Mouse (Mus musculus) kidney, postnatal 36 days (tissue): ENCODE measurements around the gene Rab20.

ENCODE experiments used
- DNase-seq, 2 experiments: peaks; one replicate each; pipeline ENCODE4 v3.0.0; 2021 to 2022; ENCODE audit warnings: mixed read lengths in 2 of 2

Rab20 gene

DNA sequence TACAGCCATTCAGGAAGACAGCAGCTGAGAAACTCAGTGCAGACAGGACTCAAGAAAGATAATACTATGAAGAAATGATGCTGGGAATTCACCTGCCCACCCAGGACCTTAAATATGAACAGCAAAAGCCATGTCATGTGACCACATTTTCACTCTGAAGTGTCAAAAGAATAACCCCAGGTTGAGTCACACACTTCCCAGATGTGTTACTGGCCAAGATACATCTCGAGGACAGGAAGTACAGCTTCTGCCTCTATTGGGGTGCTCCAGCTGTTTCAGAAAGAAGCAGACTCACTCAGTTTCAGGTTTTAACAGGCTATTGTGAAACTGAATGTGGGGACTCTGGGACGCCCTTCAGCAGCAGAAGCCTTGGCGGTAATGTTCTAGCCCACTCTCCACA lies 26.0 kb downstream of the Rab20 start:
- DNase-seq: no peak

DNA sequence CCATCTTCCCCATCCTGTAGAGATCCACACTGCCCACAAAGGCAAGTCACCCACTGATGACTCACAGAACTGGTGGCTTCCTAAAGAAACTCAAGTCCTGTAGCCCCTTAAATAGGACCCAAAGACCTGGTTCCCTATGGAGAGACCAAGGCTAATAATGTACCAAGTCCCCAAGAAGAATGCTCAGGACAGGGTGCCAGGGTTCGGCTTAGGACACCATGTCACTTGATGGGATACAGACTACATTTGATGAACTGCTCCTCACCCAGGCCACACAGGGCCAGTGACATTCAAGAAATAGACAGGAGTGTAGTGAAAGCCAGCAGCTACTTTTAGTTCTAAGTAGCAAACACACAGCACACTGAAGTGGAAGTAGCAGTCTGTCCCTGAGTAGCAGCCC lies 26.4 kb downstream of the Rab20 start:
- no peak for DNase-seq

DNA sequence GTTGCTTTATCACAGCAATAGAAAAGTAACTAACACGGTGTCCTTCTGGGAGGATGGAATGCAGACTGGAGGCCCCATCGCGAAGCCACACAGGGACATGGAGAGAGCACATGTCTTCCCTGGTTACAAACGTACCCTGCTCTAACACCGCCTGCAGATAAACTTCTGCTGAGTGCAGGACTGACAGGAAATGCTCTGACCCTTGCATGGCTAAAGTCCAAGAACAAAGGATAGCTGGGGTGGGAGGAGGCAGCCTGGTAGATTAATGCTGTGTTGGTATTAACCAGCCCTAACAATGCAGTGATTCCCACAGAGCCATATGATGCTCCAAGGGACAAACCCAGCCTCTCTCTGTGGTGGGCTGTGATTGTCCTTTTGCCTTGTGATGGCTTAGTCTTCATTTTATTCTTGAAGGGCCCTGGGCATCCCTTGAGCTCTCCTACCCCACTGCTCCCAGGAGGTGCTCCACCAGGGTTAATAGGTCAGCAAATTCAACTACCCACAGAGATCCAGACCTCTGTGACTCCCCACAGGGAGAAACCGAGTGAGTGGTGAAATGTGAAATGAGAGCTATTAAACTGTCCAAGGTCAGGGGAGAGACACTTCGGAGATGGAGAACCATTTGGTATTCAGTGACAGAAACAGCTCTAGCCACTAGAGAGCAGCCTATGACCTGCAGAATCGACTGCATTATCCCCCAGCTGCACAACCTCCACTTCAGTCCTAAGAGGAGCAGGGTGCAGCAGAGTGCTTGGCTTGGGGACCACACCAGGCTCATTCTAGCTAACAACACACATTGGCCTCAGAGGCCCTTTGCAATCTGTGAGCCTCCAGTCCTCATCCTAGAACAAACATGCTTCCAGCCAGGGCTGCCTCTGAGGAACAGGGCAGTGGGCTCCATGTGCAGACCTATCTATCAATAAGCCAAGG lies 28.1 kb downstream of the Rab20 start:
- peak; percentile 70 to 74 for DNase-seq

DNA sequence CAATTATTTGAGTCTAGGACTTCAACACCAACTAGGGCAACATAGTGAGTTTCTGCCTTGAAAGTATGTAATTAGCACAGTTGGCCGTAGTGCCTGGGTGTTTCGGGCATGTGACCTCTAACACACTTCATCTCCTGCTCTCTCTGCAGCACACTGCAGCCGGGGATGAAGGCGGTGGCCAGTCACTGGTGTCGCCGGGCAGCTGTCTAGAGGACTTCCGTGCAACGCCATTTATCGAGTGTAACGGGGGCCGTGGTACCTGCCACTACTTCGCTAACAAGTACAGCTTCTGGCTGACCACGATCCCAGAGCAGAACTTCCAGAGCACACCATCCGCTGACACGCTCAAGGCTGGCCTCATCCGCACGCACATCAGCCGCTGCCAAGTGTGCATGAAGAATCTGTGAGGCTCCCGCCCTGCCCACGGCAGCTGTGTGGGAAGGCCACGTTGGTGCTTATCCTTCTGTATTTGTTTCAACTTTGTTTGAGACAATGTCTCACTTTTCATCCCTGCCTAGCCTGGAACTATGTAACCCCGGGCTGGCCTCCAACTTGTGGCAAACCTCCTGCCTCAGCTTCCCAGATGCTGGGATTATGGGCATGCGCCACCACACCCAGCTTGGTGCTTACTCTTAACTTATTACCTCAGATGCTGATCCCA lies 30.5 kb downstream of the Rab20 start:
- no peak for DNase-seq

DNA sequence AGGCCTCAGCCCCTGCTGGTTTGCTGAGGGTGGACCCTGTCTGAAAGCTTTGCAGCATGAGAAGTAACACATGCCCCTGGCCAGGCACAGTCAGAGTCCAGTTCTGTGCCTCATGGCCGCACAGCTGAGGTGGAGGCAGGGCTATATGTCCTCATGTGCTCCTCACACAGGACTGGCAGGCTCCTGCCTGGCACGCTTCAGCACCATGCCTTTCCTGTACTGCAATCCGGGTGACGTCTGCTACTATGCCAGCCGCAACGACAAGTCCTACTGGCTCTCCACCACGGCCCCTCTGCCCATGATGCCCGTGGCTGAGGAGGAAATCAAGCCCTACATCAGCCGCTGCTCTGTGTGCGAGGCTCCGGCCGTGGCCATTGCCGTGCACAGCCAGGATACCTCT lies 32.7 kb downstream of the Rab20 start:
- DNase-seq: no peak

DNA sequence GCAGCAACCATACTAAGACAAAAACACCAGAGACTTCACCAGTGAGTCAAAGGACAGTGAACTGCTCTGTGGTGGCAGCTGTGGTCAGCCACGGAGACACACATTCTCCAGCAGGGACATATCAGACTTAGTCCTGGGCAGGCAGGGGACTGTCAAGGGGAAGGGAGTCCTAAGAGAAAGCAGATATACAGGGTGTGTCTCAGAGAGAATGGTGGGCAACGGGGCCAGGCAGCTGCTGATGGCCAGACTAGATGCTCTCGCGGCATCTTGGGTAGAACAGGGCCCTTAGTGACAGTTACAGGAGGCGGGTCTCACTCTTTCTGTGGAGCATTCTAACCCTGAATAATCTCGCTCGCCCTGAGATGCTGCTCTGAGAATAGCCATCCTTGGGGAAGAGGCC lies 34.3 kb downstream of the Rab20 start:
- DNase-seq: no peak

DNA sequence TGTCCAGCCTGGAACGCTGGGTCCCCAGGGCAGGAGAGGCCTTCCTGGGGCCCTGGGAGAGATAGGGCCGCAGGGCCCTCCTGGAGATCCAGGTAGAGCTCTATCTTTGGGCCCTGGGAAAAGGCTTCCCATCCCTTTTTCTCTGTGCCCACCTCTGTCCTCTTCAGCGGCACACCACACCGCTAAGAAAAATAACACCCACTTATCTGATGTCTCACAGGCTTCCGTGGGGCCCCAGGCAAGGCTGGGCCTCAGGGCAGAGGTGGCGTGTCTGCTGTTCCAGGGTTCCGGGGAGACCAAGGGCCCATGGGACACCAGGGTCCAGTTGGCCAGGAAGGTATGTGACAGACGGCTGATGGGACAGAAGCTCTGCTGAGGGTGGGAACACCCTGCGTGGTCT lies 34.9 kb downstream of the Rab20 start:
- no peak for DNase-seq

DNA sequence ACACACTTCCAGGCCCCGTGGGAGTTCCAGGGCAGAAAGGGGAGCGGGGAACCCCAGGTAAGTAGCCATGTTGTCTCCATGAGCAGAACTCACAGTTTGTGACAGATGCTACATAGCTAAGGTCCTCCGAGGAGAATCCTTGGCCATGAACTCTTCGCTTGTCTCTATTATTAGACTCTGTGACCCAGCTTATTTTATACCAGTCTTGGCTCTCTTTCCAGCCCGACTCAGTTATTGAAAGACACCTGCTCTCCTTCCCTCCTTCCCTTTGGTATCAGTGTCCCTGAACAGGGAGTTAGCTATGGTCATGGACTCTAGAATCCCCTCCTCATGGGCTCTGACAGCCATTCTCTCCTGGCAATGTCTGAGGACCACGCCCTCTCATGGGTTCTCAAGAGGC lies 37.2 kb downstream of the Rab20 start:
- no peak for DNase-seq

DNA sequence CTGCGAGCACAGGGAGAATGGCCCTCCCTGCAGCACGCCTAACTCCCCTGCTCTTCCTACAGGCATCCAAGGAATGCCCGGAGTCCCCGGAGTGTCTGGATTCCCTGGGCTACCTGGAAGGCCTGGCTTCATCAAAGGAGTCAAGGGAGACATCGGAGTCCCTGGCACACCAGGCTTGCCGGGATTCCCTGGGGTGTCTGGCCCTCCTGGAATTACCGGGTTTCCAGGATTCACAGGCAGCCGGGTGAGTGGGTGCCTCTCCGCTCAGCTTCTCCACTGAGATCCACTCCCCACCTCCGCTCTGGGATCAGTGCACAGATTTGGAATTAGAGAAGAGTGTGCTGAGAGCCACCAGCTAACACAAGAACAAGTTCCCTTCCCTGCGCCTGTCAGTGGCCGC lies 40.6 kb downstream of the Rab20 start:
- DNase-seq: no peak

DNA sequence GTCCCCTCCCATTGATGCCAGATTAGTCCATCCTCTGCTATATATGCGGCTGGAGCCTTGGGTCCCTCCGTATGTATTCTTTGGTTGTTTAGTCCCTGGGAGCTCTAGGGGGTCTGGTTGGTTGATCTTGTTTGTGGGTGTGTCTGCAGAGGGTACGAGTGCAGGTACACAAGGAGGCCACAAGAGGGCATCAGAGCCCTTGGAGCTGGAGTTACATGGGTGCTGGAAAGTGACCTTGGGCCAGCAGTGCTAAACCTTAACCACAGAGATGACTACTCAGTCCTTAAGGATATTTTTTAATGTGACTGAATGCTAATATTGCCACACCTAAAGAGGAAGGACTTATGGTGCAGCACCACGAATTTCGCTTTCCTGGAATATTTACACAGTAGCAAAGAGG lies 47.8 kb downstream of the Rab20 start:
- peak; percentile 38 to 59 for DNase-seq

DNA sequence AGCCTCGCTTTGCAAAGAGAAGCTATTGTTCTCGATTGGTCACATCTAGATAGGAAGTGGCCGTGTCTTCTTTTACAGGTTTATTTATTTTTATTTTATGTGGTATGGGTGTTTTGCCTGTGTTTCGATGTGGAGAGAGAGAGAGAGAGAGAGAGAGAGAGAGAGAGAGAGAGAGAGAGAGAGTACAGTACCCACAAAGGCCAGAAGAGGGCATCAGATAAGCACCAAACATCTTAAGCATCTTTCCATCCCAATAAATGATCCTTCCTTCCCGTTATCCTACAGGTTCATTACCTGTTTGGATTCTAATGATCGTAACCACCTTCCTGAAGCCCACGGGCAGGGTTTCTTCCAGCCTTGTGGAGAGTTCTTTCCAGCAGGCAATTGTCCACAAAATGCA lies 55.4 kb downstream of the Rab20 start:
- peak in 1 of 2 experiments; percentile 33 for DNase-seq

DNA sequence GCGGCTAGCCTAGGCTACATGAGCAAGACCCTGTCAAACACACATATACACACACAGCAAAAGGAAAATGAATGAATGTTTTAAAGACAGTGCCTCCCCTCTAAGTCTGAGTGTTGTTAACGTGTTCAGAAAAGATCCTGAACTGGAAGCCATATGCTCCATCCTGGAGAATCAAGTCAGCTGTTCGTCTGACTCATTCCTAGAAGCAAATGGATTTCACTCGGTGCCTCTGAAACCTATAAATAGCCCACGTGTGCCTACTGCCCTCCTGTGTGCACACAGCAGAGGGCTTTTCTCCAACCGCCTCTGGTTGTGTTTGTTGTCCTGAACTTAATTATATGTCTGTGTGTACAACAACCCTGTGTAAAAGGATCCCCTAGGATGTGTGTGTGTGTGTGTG lies 56.5 kb downstream of the Rab20 start:
- no peak for DNase-seq

DNA sequence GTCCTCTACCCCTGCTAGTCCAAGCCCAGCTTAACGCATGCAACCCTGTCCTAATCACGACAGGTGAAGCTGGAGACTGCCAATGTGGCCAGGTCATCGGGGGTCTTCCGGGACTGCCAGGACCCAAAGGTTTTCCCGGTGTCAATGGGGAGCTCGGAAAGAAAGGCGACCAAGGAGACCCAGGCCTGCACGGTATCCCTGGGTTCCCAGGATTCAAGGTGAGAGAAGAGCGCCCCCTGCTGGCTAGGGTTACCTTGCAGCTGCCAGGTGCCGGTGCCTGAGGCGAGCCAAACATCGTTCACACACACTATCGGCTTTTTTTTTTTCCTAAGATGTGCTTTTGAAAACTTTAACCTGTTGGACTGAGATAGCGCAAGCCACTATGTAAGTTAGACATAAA lies 57.4 kb downstream of the Rab20 start:
- peak in 1 of 2 experiments; percentile 85 for DNase-seq

DNA sequence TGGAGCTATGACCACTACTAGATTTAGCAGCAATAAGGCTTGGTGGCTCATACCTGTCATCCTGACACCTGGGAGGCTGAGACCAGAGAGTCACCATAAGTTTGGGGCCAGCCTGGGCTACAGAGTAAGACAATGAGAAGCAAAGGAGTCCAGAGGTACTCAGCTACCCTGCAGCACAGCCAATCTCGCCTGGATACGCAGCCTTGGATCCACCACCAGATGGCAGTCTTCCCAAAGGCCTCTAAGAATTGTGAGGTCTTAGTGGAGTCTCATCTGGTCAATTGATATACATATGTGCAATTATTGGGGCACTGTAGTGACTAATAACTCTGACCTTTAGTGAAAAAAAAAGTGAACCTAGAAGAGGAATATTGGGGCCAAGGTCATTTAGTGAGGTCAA lies 58.9 kb downstream of the Rab20 start:
- peak; percentile 57 to 80 for DNase-seq

DNA sequence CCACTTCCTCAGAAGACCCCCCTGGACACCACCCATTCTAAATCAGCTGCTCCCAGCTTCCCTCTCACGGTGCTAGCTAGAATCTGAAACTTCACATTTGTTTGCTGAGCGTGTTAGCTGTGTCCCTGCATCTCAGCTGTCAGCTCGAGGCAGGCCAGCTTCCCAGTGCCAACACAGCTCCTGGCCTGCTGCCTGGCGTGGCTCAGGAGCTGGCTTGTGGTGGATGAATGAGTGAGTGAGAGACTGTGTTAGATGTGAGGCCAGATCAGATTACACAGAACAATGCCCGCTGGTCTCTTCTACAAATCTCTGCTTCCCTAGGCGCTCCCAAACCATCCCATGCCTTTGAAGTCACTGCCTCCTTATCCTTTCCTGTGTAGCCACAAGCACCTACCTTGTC lies 59.3 kb downstream of the Rab20 start:
- peak in 1 of 2 experiments; percentile 36 for DNase-seq

DNA sequence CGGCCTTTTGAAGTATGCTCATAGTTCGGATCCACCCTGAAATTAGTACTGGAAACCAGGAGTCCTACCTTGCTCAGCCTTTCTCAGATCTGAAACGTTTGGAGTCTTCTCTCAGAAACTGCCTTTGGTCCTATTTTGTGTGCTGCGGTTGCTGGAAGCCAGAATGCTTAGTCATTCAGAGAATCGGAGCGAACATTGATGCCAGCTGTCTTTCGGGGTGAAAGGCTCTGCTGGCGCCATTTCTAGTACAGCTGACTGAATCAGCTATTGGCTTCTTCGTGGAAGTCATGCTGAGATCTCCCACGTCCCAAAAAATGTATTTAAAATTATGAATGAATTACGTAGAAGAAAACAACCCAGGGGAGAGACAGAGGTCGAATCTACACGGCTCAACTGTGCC lies 60.7 kb downstream of the Rab20 start:
- DNase-seq: no peak

DNA sequence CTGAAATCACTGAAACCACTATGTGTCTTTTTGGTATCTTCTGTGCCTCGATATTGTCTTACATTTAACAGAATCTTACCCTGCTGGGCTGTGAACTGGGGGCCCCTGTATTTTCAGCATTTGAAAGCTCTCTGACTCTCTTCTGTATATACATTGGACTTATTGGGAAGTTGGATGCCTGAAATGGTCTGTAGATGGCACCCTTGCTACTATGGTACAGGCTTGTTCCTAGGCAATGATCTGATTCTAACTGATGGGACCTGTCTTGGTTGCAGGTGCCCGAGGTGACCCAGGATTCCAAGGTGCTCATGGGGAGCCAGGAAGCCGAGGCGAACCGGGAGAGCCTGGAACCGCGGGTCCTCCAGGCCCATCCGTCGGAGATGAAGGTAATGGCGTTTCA lies 63.4 kb downstream of the Rab20 start:
- DNase-seq: no peak

DNA sequence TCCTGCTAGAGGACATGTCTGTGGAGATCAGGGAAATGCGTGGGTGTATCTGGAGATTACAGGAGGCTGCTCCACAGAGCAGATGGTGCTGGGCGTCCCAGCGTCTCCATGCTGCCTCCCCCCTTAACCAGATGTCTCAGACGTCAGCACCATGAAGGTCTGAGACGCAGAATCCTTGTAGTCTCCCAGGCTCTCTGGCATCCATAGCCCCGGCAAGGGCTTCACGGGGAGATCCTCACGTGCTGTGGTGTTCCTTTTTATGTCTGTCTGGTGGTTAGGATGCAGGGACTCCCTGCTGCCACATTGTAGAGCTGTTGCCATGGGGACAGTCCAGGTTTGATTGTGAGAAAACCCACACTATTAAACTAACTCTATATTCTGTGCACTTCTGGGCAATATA lies 64.2 kb downstream of the Rab20 start:
- no peak for DNase-seq

DNA sequence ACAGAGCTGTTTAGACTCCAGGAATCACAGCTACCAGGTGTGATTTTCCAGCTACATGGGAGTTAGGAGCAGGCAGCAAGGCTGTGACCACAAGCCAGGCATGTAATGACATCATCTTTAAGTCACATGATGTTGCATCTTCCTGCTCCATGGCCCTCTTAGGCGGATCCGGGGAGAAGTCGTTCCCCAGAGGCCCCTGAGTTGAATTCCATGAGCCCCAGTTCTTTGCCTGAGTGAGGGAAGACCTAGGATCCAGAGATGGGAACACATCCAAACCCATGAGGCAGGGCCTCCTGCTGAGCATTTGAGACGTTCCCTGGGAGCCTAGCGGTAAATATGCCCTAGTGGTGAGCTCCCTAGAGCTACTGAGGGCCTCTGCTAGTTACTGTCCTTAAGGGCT lies 66.1 kb downstream of the Rab20 start:
- no peak for DNase-seq

DNA sequence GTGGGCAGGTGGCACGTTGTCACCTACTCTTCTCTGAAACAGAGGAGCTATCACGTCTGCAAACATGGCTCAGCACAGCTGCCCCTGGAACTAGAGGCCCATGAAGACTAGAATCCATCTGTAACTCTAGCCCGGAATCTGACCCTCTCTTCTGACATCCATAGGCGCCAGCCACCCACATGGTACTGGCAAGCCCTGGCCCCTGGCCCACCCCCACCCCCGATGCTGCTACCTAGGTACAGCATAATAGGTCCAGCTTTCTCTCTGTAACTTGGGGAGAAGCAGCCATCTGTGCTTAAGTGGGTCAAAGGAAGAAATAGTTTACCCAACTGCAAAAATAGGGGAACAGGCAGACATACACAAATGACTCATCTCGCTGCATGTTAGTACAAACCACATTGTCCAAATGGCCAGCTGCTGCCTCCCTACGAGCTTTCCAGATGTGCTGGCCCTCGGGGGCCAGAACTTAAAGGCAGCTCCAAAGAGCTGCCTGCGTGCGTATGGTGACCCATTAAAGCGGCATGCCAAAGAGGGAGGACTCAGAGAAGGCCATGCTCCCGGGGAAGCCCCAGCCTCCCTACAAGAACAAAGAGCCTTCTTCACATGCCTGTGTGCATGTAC lies 66.9 kb downstream of the Rab20 start:
- no peak for DNase-seq

DNA sequence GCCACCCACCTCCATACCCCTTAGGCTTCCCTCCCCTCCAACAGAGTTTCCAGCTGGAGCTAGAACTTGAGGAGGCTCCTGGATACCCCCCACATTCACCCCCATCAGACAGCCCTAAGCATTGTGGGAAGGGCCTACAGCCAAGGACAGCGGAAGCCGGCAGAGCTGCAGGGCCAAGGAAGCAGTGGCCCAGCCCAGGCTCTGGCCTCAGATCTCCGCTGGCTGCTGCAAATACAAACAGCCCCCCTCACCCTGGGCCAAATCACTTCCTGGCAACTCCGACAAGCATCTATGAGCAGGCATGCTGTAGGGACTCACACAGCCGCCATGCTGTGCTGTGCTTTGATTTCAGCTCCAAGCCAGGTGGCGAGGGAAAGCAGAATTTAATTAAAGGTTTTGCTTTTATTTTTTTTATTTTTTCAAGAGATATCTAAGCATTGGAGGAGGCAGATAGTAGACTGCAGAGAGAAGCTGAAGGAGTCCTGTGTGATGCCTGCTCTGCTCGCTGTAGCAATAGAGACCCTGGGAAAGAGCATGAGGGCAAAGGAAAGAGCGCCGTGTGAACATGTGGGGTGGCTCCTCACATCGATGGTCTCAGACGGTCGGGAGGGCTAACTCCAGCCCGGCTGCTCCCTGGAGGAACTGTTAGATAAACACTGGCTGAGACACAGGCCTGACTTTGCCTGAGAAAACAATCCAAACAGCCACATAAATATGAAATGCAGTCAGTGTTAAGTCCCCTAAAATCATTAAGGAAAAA lies 72.6 kb downstream of the Rab20 start:
- DNase-seq: peak; percentile 67 to 68

DNA sequence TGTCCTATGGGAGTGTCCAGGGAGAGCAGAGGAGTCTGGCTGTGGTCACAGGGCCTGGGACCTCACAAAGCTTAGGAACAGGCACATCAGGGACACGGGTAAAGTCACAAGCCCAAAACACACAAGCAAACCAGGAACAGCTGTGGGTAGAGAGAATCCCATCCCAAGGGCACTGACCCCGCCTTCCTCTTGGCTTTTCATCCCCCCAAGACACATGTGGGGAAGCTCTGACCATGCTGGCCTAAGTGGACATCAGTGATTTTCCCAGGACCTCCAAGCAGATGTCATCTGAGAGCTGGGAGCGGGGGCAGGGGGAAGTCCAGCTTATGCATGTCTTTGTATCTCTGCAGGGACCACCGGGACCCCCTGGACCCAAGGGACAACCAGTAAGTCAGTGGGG lies 73.9 kb downstream of the Rab20 start:
- no peak for DNase-seq

DNA sequence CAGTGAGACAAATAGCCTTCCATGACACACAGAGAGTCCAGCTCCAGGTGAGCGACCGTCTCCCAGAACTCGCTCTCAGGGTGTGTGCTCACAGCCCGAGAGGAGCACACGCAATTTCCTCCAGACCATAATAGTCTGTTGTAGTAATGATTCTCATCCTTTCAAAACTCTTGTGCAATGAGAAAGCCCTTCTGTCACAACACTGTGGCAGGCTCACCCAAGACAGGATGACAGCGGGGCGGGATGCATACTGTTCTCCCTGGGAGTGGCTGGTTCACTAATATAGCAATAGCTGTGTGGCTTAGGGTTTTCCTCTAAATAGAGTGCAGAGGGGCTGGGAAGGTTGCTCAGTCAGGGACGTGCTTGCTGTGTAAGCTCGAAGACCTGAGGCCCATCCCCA lies 74.7 kb downstream of the Rab20 start:
- DNase-seq: no peak
